Mouse (Mus musculus) limb, embryonic 10.5 days (tissue): ENCODE data around the gene Hivep3. TPM values are rescaled to one million over a fixed set of nuclear protein-coding genes. Genes with fewer than 3 reads are reported as not detected.

ENCODE experiments used
- DNase-seq: peaks from one replicate; pipeline ENCODE4 v3.0.0-alpha.2; 2017; ENCODE audit warnings: low spot score
- H3K27ac ChIP-seq: fragments of 300-500 bp; sonication (generic); 2 replicates; pipeline ENCODE4 v1.5.1; 2016; ENCODE audit warnings: mild to moderate bottlenecking
- H3K27me3 ChIP-seq: fragments of 300-500 bp; sonication (generic); 2 replicates; pipeline ENCODE4 v1.6.1; 2016; ENCODE audit warnings: low read depth, mild to moderate bottlenecking; ENCODE audit not compliant: poor library complexity, severe bottlenecking
- H3K36me3 ChIP-seq: fragments of 300-500 bp; sonication (generic); 2 replicates; pipeline ENCODE4 v1.6.1; 2016; ENCODE audit warnings: mild to moderate bottlenecking, moderate library complexity
- H3K4me1 ChIP-seq: fragments of 300-500 bp; sonication (generic); 2 replicates; pipeline ENCODE4 v1.6.1; 2016
- H3K4me3 ChIP-seq: fragments of 300-500 bp; sonication (generic); 2 replicates; pipeline ENCODE4 v1.5.1; 2016; ENCODE audit warnings: mild to moderate bottlenecking, moderate library complexity
- H3K9me3 ChIP-seq: fragments of 300-500 bp; sonication (generic); replicated peaks from 2 replicates; pipeline ENCODE4 v1.6.1; 2016; ENCODE audit warnings: mild to moderate bottlenecking
- WGBS: fragments of 180-500 bp; shearing (Covaris S2); methylation state at CpG from one replicate; pipeline ENCODE4 v1.1.7; 2016; 5-methylcytosine and 5-hydroxymethylcytosine counted together
- polyA plus RNA-seq: library from polyadenylated mRNA; unstranded; fragments of >200 nt; fragmentation: Nextera tagmentation; extraction: Ambion mirVana; gene quantifications from 2 replicates; pipeline ENCODE4 v1.2.1, GENCODE M21; 2016

The Hivep3 gene
- polyA plus RNA-seq, 1 experiment from 2014 or later, result 0.56 TPM

DNA sequence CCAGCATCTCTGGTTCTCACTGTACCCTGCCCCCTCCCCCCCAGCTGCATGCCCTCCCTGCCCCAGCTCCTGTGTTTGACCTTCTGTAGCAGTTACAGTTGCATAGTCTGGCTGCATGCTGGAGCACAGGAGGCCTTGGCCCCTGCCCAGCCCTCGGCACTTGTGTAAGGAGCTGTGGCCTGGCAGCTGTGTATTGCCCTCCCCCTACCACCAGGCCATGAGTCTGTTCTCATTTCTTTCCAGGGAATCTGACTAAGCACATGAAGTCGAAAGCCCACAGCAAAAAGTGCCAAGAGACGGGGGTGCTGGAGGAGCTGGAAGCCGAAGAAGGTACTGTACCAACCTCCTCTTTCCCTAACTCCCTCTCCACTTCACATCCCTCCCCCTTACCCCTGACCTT lies 394.4 kb downstream of the Hivep3 start:
- no peak overlapping the region for H3K27ac ChIP-seq

DNA sequence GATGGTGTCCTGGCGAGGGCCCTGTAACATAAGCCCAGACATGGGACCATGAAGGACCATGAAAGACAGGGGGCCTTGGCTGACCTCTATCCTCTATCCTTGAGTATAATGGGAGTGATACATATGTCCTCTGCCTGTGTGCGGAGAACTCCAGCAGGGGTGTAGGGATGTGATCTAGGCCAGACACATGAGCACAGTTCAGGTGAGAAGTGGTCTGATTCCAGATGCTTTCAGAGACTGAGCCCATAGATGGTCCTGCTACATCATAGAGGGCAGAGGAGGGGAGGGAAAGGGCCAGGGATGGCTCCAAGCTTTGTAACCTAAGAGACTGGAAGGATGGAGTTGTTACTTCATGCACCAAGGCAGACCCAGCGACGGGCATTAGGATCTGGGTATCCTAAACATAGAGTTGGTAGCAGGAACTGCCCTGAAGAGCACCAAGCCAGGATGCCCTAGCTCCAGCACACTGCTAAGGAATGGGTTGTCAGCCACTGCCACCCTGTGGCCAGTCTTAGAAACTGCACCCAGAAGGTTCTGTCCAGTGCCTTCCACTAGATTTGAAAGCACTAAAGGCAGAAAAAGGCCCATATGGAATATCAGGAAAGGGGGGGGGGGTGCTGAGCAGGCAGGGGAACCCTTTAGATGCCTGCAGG lies 395.8 kb downstream of the Hivep3 start:
- Histone ChIP-seq H3K4me1 (peaks cover 29% of the 10 kb centered on the region), H3K27me3 (no peaks in the 10 kb centered on the region), H3K36me3 (no peaks in the 10 kb centered on the region), H3K9me3 (no peaks in the 10 kb centered on the region), H3K27ac (no peak overlapping the region), H3K4me3 (no peak overlapping the region)
- DNase-seq, result peak; percentile 73
- 51% methylated on average over 4 of the region's 4 CpGs for WGBS

More for the DNA sequence above, 394.4 kb downstream of the Hivep3 start:
- DNase-seq, result no peak
- no peak overlapping the region for H3K4me3 ChIP-seq
- 85% methylated on average over 4 of the region's 4 CpGs for WGBS
- H3K27me3 ChIP-seq, result no peaks in the 10 kb centered on the region
- H3K36me3 ChIP-seq, result no peaks in the 10 kb centered on the region
- H3K4me1 ChIP-seq, result peaks cover 22% of the 10 kb centered on the region
- no peaks in the 10 kb centered on the region for H3K9me3 ChIP-seq

DNA sequence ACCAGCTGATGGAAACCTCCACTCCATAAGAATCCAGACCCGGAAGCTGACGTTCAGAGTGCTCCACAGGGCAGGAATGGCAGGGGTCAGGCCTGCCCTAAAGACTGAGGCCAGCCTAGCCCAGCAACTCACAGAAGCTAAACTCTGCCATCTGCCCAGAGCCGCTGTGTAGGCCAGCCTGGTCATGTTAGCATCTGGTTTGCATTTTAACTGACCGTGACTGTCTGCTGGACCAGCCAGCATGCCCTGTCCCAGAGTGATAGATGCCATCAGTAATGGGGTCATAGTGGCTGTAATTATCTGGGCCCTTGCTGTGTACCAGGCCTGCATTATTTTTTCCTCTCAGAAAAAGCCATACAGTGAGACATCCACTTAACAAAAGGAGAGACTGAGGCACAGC lies 397.3 kb downstream of the Hivep3 start:
- H3K36me3 ChIP-seq, result no peaks in the 10 kb centered on the region
- no peak for DNase-seq
- no peaks in the 10 kb centered on the region for H3K9me3 ChIP-seq
- no peak overlapping the region for H3K4me3 ChIP-seq
- peaks cover 29% of the 10 kb centered on the region for H3K4me1 ChIP-seq
- no peaks in the 10 kb centered on the region for H3K27me3 ChIP-seq
- WGBS, result 14% methylated on average over 4 of the region's 4 CpGs
- H3K27ac ChIP-seq, result 0 out of 2 replicates have a peak overlapping the region, but pooled peaks have one; percentile 7

DNA sequence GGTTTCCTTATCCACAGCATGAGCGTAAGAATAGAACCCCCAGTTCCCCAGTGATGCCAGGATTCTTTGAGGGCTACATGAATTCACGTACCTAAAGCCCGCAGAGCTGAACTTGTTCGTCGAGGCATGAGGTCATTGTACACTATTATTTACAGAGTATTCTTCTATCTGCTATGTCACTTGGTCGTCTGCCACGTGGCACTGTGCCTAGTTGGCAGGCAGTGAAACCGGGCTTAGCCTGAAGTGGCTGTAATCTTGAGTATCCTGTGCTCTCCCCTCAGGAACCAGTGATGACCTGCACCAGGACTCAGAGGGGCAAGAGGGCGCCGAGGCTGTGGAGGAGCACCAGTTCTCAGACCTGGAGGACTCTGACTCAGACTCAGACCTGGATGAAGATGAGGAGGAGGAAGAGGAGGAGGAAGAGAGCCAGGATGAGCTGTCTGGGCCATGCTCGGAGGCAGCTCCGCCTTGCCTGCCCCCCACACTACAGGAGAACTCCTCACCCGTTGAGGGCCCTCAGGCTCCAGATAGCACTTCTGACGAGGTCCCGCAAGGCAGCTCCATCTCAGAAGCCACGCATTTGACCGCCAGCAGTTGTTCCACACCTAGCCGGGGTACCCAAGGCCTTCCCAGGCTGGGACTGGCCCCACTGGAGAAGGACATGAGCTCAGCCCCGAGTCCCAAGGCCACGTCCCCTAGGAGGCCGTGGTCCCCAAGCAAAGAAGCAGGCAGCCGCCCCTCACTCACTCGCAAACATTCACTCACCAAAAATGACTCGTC lies 398.0 kb downstream of the Hivep3 start:
- no peak overlapping the region for H3K4me3 ChIP-seq
- DNase-seq, result no peak
- peak overlapping the region; percentile 14; the same call in 1 of the 2 replicates for H3K27ac ChIP-seq
- 79% methylated on average over 24 of the region's 24 CpGs for WGBS
- H3K4me1 ChIP-seq, result peaks cover 29% of the 10 kb centered on the region
- H3K9me3 ChIP-seq, result no peaks in the 10 kb centered on the region
- H3K27me3 ChIP-seq, result no peaks in the 10 kb centered on the region
- H3K36me3 ChIP-seq, result no peaks in the 10 kb centered on the region

DNA sequence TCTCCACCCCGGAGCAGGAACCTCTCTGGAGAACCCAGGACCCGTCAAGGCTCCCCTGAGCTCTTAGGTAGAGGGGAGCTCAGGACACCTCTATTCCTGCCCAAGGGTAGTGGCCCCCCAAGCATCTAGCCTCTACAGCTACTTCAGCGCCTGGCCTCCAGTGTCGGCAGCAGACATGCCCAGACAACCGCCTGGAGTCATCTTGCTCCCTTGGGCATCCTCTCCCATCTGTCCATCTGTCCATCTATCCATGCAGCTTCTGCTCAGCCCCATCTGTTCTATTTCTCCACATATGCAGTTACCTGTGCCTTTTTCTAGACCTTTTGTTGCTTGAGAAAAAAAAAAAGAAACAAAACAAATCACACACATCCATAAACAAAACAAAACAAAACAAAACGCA lies 400.6 kb downstream of the Hivep3 start:
- no peak overlapping the region; the same call in 1 of the 2 replicates for H3K27ac ChIP-seq
- no peak for DNase-seq
- WGBS, result 86% methylated on average over 6 of the region's 6 CpGs

DNA sequence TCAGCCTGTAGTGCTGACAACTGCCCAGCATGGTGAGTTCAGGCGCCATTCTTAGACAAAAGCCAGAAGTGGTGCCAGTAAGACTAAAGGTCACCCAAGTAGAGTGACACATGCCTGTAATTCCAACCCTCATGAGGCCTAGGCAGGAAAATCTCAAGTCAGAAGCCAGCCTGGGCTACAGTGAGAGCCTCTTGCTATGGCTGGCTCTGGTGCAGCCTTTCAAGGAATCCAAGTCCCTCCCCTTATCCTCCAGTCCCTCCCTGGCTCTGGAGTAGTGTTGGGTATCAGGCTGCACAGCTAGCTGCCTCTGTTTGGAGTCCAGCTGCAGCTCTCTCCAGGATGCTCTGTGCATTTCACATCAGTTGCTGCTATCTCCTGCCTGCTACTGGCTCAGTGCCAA lies 408.2 kb downstream of the Hivep3 start:
- H3K27ac ChIP-seq, result no peak overlapping the region
- WGBS, result 70% methylated on average over 1 of the region's 1 CpGs
- no peaks in the 10 kb centered on the region for H3K36me3 ChIP-seq
- no peaks in the 10 kb centered on the region for H3K9me3 ChIP-seq
- H3K27me3 ChIP-seq, result no peaks in the 10 kb centered on the region
- no peaks in the 10 kb centered on the region for H3K4me1 ChIP-seq
- H3K4me3 ChIP-seq, result no peak overlapping the region
- DNase-seq, result no peak

More for the DNA sequence above, 400.6 kb downstream of the Hivep3 start:
- Histone ChIP-seq H3K4me3 (no peak overlapping the region), H3K9me3 (no peaks in the 10 kb centered on the region), H3K36me3 (no peaks in the 10 kb centered on the region), H3K4me1 (peaks cover 29% of the 10 kb centered on the region), H3K27me3 (no peaks in the 10 kb centered on the region)

DNA sequence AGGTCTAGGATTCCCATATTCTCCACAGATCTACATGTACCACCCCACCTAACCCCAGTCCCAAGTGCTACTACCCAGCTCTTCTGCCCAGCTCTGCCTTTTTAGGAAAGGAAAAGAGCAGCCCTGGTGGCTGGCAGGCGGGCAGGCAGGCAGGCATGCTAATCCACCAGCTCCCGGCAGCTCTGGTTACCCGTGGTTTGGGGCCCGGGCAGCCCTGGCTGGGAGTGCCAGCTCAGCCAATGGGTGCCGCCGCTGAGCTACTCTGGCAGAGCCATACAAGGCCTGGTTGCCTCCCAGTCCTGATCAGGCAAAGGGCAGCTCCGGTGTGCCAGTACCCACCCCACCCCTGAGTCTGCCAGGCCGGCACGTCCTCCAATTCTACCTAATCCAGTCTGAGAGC lies 409.3 kb downstream of the Hivep3 start:
- Histone ChIP-seq H3K27ac (no peak overlapping the region), H3K4me1 (no peaks in the 10 kb centered on the region), H3K9me3 (no peaks in the 10 kb centered on the region), H3K36me3 (no peaks in the 10 kb centered on the region), H3K4me3 (no peak overlapping the region), H3K27me3 (peaks cover 6% of the 10 kb centered on the region)
- DNase-seq, result no peak
- 85% methylated on average over 9 of the region's 9 CpGs for WGBS

DNA sequence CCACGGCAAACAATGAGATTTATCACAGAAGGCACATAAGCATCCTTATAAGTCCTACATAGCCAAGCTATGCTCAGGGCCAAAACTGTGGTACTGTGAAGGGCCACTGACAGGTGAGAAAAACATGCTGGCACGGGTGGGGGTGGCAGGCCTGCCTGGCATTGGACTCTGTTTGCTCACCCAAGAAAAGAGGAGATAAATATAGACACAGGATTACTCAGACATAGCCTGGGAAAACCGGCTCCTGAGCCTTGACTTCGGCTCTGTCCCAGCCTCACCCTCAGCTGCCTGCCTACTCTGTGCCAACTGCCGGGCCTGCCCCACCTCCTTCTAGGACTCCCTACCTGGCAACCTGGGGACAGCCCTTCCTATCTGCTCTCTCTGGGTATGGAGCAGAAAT lies 410.8 kb downstream of the Hivep3 start:
- Histone ChIP-seq H3K27me3 (peaks cover 20% of the 10 kb centered on the region), H3K9me3 (no peaks in the 10 kb centered on the region), H3K4me3 (no peak overlapping the region), H3K27ac (no peak overlapping the region), H3K36me3 (no peaks in the 10 kb centered on the region), H3K4me1 (peaks cover 12% of the 10 kb centered on the region)
- WGBS, result 88% methylated on average over 5 of the region's 5 CpGs
- no peak for DNase-seq

DNA sequence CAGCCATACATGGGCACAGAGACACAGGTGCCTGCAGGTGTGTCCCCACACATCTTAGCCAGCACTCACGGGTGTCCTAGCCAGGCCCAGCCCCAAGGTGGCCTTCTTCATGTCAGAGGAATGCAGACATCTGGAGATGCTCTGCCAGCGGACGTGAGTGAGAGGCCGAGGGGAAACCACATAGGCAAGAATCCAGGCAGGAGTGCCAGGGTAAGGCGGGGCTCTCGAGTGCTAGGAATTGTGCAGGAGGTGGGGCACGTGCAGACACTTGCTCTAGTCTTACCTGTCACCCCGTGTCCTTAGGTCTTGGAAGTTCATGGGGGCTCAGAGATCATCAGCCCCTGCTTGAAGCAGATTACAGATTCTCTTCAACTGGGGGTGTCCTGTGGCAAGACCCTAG lies 412.3 kb downstream of the Hivep3 start:
- Histone ChIP-seq H3K27me3 (peaks cover 35% of the 10 kb centered on the region), H3K4me3 (no peak overlapping the region), H3K36me3 (no peaks in the 10 kb centered on the region), H3K4me1 (peaks cover 12% of the 10 kb centered on the region), H3K9me3 (no peaks in the 10 kb centered on the region), H3K27ac (no peak overlapping the region)
- no peak for DNase-seq
- WGBS, result 77% methylated on average over 8 of the region's 8 CpGs

DNA sequence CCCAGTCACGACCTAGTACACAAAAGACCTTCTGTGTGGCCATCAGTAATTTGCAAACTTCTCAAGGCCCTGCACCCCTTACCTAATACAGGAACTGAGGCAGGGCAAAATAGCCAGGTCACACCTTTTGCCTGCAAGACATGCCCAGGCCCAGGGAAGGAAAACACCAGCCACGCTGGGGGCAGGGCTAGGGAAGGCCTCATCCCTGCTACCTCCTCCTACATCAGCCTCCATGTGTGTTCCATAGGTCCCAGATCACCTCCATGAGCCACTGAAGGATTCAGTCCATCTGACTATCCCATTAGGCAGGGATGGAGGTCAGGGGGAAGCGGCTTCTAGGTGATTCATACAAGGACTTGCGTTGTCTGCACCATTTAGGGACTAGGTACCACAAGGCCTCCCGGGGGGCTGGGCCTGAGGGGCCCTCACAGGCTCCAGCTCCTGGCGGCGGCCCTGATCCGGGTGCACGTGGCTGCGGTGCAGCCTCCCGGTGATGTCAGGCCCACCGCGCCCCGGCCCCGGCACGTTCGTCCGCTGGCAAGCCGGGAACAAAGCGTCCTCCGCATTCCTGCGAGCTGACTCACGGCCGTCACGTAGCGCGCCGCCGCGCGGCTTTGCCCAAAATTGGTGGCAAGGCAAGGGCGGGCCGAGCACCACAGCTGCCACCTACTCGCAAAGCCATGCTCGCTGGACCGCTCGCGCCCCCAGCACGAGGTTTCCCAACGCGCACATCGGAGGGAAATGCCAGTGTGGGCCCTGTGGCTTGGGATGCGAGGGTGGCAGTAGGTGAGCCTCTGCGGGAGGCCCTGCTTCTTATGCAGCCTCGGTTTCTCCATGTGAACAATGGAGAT lies 414.9 kb downstream of the Hivep3 start:
- DNase-seq, result peak; percentile 81
- Histone ChIP-seq H3K36me3 (no peaks in the 10 kb centered on the region), H3K9me3 (no peaks in the 10 kb centered on the region), H3K4me3 (peak overlapping the region; percentile 48), H3K27ac (peak overlapping the region; percentile 83), H3K27me3 (peaks cover 35% of the 10 kb centered on the region), H3K4me1 (peaks cover 12% of the 10 kb centered on the region)
- WGBS, result 5% methylated on average over 45 of the region's 45 CpGs

DNA sequence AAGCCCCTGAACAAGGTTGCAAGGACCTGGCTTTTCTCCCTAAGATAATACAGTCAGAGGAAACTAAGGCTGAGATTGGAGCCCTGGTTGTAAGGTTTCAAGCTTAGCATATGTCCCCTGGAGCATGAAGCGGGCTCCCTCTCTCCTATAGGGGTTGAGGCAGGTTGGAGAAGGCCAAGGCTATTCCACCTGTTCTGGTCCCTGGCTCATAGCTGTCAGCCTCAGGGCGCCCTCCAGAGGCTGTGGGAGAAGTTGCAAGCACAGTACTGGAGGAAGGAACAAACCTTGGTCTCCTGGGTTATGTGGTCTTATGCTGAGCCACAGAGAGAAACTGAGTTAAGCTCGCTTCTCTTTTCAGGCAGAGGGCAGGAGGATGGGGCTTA lies 415.5 kb downstream of the Hivep3 start:
- no peaks in the 10 kb centered on the region for H3K9me3 ChIP-seq
- peaks cover 35% of the 10 kb centered on the region for H3K27me3 ChIP-seq
- WGBS, result 31% methylated on average over 3 of the region's 3 CpGs
- H3K27ac ChIP-seq, result peak overlapping the region; percentile 83
- H3K4me1 ChIP-seq, result peaks cover 12% of the 10 kb centered on the region
- no peaks in the 10 kb centered on the region for H3K36me3 ChIP-seq
- DNase-seq, result peak; percentile 50
- H3K4me3 ChIP-seq, result peak overlapping the region; percentile 48

DNA sequence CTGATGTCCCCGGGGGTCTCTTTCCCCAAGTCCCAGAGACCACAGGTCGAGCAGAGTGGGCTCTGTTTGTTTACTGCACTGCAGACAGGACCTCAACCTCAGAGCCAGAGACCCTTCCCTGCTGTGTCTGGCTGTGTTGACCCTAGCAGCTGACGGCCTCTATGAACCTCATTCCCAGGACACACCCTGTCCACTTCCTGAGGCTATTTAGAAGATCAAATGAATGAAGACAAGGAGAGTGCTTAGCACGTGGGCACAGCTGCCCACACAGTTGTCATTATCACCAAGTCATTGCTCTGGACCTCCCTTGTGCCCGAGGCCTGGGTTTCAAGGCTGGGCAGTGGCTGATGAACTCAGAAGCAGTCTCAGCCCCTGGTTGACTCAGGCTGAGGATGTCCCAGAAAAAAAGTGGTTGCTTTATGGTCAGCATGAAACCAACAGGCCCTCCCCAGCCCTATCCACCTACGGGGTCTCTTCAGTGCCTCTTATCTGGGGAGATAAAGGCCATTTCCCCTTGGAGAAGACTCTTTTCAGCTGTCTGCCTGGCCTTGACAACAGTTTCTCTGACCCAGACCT lies 416.8 kb downstream of the Hivep3 start:
- H3K36me3 ChIP-seq, result no peaks in the 10 kb centered on the region
- no peak for DNase-seq
- H3K4me1 ChIP-seq, result peaks cover 12% of the 10 kb centered on the region
- peaks cover 35% of the 10 kb centered on the region for H3K27me3 ChIP-seq
- no peaks in the 10 kb centered on the region for H3K9me3 ChIP-seq
- no peak overlapping the region for H3K27ac ChIP-seq
- no peak overlapping the region for H3K4me3 ChIP-seq
- WGBS, result 56% methylated on average over 6 of the region's 6 CpGs
